Mouse (Mus musculus) spleen, adult 18-20 months (tissue): ENCODE data around the gene Crygs.
"Not testable (repeated sequence)": the region's sequence is repeated elsewhere in the genome, so short reads cannot be mapped to it uniquely, and the experiment has no call there.

Source experiments
- DNase-seq, 2 experiments: peaks; one replicate each; pipeline ENCODE4 v3.0.0; 2022; ENCODE audit warnings: mixed read lengths in 2 of 2

The Crygs gene

GRCm38 (mm10) chr16:22782686-22783085 is 28.7 kb downstream of the Crygs start:
- no peak for DNase-seq

- DNase-seq: no peak
These were observed 32.0 kb downstream of the Crygs start for GRCm38 (mm10) chr16:22779228-22779835.

- DNase-seq: not testable (repeated sequence)
These were observed 33.1 kb downstream of the Crygs start for GRCm38 (mm10) chr16:22778296-22778695.

GRCm38 (mm10) chr16:22775471-22775985 is 35.8 kb downstream of the Crygs start:
- no peak for DNase-seq

GRCm38 (mm10) chr16:22768661-22769060 is 42.7 kb downstream of the Crygs start:
- no peak for DNase-seq

GRCm38 (mm10) chr16:22767405-22767804 is 44.0 kb downstream of the Crygs start:
- no peak for DNase-seq

- DNase-seq: no peak
These were observed 44.6 kb downstream of the Crygs start for GRCm38 (mm10) chr16:22766738-22767211.

GRCm38 (mm10) chr16:22765531-22765930 is 45.8 kb downstream of the Crygs start:
- DNase-seq: no peak
